Mouse (Mus musculus) limb, embryonic 14.5 days (tissue): Measurements from ENCODE around the gene Renbp. TPM values are rescaled to one million over a fixed set of nuclear protein-coding genes. Genes with fewer than 3 reads are reported as not detected.
A peak's percentile ranks its signal among the peaks of the same experiment; 100 is the strongest.

Experiments used
- ATAC-seq: fragments of 200-750 bp; cut with Nextera tagmentation; 2 replicates; pipeline ENCODE4 v1.8.0; 2017; ENCODE audit warnings: low read depth, moderate number of reproducible peaks, moderate TSS enrichment; ENCODE audit not compliant: low FRiP score
- DNase-seq: peaks from one replicate; pipeline ENCODE4 v3.0.0-alpha.2; 2015; ENCODE audit warnings: low spot score
- H3K27ac ChIP-seq: fragments of 300-500 bp; sonication (generic); replicated peaks from 2 replicates; pipeline ENCODE4 v1.5.1; 2014; ENCODE audit warnings: low read depth, mild to moderate bottlenecking, low read length, moderate library complexity, mixed read lengths
- H3K27me3 ChIP-seq: fragments of 300-500 bp; sonication (generic); 2 replicates; pipeline ENCODE4 v1.6.1; 2014; ENCODE audit warnings: low read length, mixed read lengths; ENCODE audit not compliant: control insufficient read depth, insufficient read depth
- H3K36me3 ChIP-seq: fragments of 300-500 bp; sonication (generic); 2 replicates; pipeline ENCODE4 v1.6.1; 2014; ENCODE audit warnings: mild to moderate bottlenecking, low read length, moderate library complexity, mixed read lengths; ENCODE audit not compliant: control insufficient read depth, insufficient read depth
- H3K4me1 ChIP-seq: fragments of 300-500 bp; sonication (generic); 2 replicates; pipeline ENCODE4 v1.6.1; 2014; ENCODE audit warnings: antibody characterized with exemption, low read length, mixed read lengths; ENCODE audit not compliant: control insufficient read depth, insufficient read depth
- H3K4me2 ChIP-seq: fragments of 300-500 bp; sonication (generic); replicated peaks from 2 replicates; pipeline ENCODE4 v1.6.1; 2014; ENCODE audit warnings: low read depth, mild to moderate bottlenecking, low read length, moderate library complexity; ENCODE audit not compliant: severe bottlenecking
- H3K4me3 ChIP-seq: fragments of 300-500 bp; sonication (generic); replicated peaks from 2 replicates; pipeline ENCODE4 v1.5.1; 2014; ENCODE audit warnings: low read length
- H3K9ac ChIP-seq: fragments of 300-500 bp; sonication (generic); 2 replicates; pipeline ENCODE4 v1.6.1; 2014; ENCODE audit warnings: mild to moderate bottlenecking, low read depth, low read length, moderate library complexity; ENCODE audit not compliant: severe bottlenecking
- H3K9me3 ChIP-seq: fragments of 300-500 bp; sonication (generic); 2 replicates; pipeline ENCODE4 v1.6.1; 2016; ENCODE audit warnings: low read length; ENCODE audit not compliant: control insufficient read depth
- POLR2A ChIP-seq: fragments of 200-500 bp; IDR thresholded peaks from 2 replicates; pipeline ENCODE4 v1.8.0; 2012; ENCODE audit warnings: inconsistent platforms, mild to moderate bottlenecking, moderate library complexity, borderline replicate concordance; ENCODE audit not compliant: insufficient read depth, insufficient read length; ENCODE audit errors: extremely low read depth
- WGBS: fragments of 180-500 bp; shearing (Covaris S2); extraction: QIAGEN DNeasy Blood & Tissue Kit; methylation state at CpG from one replicate; pipeline ENCODE4 v1.1.7; 2014; 5-methylcytosine and 5-hydroxymethylcytosine counted together
- polyA plus RNA-seq, 2 experiments: library from polyadenylated mRNA; depleted of rRNA in 1 of 2; stranded (reverse) in 1 of 2; unstranded in 1 of 2; fragments of >200 nt; fragmentation: Nextera tagmentation in 1 of 2; extraction: Ambion mirVana in 1 of 2; gene quantifications; 2 replicates each; pipeline versions ENCODE4 v1.2.1 to v1.2.3; 2012 to 2014

The Renbp gene
- polyA plus RNA-seq, 2 experiments = 33.7 to 39.3 TPM

DNA sequence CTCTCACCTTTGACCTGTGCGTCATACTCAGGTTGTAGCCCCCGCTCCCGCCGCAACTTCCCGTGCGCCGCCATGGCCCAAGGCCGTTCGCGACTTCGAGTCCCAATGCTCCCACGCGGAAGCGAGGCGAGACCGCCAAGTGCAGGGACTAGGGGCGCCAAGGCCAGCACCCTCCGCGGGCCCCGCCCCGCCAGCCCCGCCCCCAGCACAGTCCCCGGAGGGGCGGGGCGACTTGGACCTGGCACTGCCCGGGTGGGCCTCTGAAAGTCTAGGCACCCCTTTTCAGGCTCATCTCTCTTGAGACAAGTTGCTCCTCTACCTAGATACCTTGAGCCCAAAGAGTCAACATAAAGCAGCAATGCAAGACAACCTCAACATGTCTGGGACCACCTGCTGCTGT is 19.5 kb downstream of the Renbp start:
- Histone ChIP-seq H3K4me3 (peak overlapping the region; percentile 11; the same call in 1 of the 2 replicates), H3K27ac (no peak overlapping the region), H3K9me3 (no peaks in the 10 kb centered on the region), H3K36me3 (no peaks in the 10 kb centered on the region), H3K27me3 (no peaks in the 10 kb centered on the region), H3K4me1 (no peaks in the 10 kb centered on the region), H3K9ac (no peak overlapping the region), H3K4me2 (peak overlapping the region; percentile 36)
- 35% methylated on average over 12 of the region's 26 CpGs for WGBS
- DNase-seq (no peak), ATAC-seq (no peak)
- no peak for TF ChIP-seq POLR2A

DNA sequence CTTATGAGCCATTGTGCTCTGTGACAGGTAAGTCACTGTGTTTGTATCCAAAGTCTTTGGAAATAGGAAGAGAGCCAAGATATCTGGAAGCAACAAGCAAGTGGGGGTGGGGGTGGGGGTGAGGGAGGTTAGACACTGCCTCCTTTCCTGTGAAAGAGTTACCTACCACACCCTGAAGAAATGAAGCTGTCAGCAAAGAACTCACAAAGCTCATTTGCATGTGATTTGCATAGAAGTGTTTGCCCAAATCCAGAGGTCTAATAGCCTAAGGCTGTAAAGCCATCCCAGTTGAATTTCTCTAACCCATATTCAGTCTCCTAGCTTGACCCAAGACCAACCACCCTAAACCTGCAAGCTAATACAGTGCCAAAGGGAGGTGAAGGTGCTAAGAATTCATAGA is 20.2 kb downstream of the Renbp start:
- no peaks in the 10 kb centered on the region for H3K27me3 ChIP-seq
- no peak for ATAC-seq
- no peak overlapping the region for H3K27ac ChIP-seq
- DNase-seq = no peak
- H3K4me1 ChIP-seq = no peaks in the 10 kb centered on the region
- H3K4me3 ChIP-seq = no peak overlapping the region
- no peaks in the 10 kb centered on the region for H3K36me3 ChIP-seq
- H3K9me3 ChIP-seq = no peaks in the 10 kb centered on the region
- no peak for TF ChIP-seq POLR2A
- H3K4me2 ChIP-seq = no peak overlapping the region
- no peak overlapping the region for H3K9ac ChIP-seq

- no peak overlapping the region for H3K4me2 ChIP-seq
- 80% methylated on average over 1 of the region's 1 CpGs for WGBS
- ATAC-seq (no peak), DNase-seq (no peak)
- no peaks in the 10 kb centered on the region for H3K36me3 ChIP-seq
- H3K27ac ChIP-seq = no peak overlapping the region
- TF ChIP-seq POLR2A = no peak
- no peaks in the 10 kb centered on the region for H3K4me1 ChIP-seq
- no peak overlapping the region for H3K9ac ChIP-seq
- H3K9me3 ChIP-seq = no peaks in the 10 kb centered on the region
- H3K27me3 ChIP-seq = no peaks in the 10 kb centered on the region
- H3K4me3 ChIP-seq = no peak overlapping the region
Measured at GRCm38 (mm10) chrX:73910049-73910448, 20.6 kb downstream of the Renbp start.

DNA sequence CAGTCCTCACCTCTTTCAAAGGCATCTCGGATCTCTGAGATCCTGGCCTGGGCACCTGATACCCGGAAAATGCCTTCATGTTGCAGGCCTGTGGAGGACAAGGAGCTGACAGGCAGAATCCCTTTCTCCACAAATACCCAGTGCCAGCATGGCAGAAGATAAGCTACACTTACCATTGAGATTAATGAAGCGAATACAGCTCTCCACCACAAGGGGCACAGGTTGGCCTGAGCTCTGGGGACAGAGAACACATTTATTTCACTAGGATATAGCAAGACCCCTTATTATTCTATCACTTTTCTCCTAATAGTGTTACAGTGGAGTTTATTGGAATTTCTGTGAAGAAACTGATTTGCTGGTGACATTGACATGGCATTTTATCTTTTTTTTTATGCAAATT is 32.7 kb downstream of the Renbp start:
- TF ChIP-seq POLR2A = no peak
- DNase-seq (no peak), ATAC-seq (no peak)
- Histone ChIP-seq H3K4me3 (no peak overlapping the region), H3K4me1 (no peaks in the 10 kb centered on the region), H3K9ac (no peak overlapping the region), H3K9me3 (no peaks in the 10 kb centered on the region), H3K27me3 (no peaks in the 10 kb centered on the region), H3K4me2 (no peak overlapping the region), H3K36me3 (no peaks in the 10 kb centered on the region), H3K27ac (no peak overlapping the region)
- 70% methylated on average over 3 of the region's 3 CpGs for WGBS

DNA sequence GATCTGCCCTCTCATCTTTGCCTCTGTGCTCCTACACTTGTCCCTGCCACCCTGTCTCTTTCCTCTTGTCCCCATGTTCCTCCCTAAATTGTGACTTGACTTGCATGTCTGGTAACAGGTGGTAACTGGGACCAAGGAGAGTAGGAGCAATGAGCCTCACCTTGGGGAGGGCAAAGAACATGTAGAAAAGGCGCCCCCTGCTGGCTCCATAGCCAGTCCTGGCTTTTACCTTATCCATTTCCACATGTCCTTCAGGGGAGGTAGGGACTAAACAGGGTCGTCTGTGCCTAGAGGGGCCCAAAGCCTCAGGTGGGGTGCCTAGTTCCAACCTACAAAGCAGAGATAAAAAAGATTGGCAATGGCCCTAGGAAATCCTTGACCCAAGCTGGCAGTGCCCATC is 34.9 kb downstream of the Renbp start, which contains the start of gene L1cam:
Gene L1cam, minus strand, starts transcription at position 387 of the 400 bp plus-strand sequence.
- no peaks in the 10 kb centered on the region for H3K4me1 ChIP-seq
- H3K4me2 ChIP-seq = no peak within 1 kb of the TSS
- no peaks in the 10 kb centered on the region for H3K27me3 ChIP-seq
- H3K9ac ChIP-seq = no peak within 1 kb of the TSS
- DNase-seq = peak; percentile 12
- WGBS = 31% methylated on average over 2 of the region's 2 CpGs
- no peak within 1 kb of the TSS for H3K27ac ChIP-seq
- no peak for TF ChIP-seq POLR2A
- no peak within 1 kb of the TSS for H3K4me3 ChIP-seq
- no peak for ATAC-seq
- no peaks in the 10 kb centered on the region for H3K9me3 ChIP-seq
- H3K36me3 ChIP-seq = no peaks in the 10 kb centered on the region

DNA sequence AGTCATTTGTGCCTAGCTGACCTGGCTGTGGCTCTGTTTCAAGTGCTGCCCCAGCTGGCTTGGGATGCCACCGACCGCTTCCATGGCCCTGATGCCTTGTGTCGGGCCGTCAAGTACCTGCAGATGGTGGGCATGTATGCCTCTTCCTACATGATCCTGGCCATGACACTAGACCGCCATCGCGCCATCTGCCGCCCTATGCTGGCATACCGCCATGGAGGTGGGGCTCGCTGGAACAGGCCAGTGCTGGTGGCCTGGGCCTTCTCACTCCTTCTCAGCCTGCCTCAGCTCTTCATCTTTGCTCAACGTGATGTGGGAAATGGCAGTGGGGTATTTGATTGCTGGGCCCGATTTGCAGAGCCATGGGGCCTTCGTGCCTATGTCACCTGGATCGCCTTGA is 37.8 kb downstream of the Renbp start:
- H3K36me3 ChIP-seq = no peaks in the 10 kb centered on the region
- ATAC-seq = no peak
- H3K9me3 ChIP-seq = no peaks in the 10 kb centered on the region
- WGBS = 91% methylated on average over 14 of the region's 14 CpGs
- no peaks in the 10 kb centered on the region for H3K27me3 ChIP-seq
- no peak for TF ChIP-seq POLR2A
- H3K4me1 ChIP-seq = no peaks in the 10 kb centered on the region
- H3K9ac ChIP-seq = no peak overlapping the region
- DNase-seq = no peak
- H3K27ac ChIP-seq = no peak overlapping the region
- no peak overlapping the region for H3K4me3 ChIP-seq
- no peak overlapping the region for H3K4me2 ChIP-seq
